Mouse (Mus musculus) spleen, embryonic (tissue): ENCODE measurements around the gene Babam1.

Experiments
- CTCF ChIA-PET: fragments of 350-600 bp; sonication (Branson Sonifier 250); formaldehyde crosslinking; loops from one replicate; lab custom pipeline; 2022; lab: Charles Lee

The Babam1 gene

DNA sequence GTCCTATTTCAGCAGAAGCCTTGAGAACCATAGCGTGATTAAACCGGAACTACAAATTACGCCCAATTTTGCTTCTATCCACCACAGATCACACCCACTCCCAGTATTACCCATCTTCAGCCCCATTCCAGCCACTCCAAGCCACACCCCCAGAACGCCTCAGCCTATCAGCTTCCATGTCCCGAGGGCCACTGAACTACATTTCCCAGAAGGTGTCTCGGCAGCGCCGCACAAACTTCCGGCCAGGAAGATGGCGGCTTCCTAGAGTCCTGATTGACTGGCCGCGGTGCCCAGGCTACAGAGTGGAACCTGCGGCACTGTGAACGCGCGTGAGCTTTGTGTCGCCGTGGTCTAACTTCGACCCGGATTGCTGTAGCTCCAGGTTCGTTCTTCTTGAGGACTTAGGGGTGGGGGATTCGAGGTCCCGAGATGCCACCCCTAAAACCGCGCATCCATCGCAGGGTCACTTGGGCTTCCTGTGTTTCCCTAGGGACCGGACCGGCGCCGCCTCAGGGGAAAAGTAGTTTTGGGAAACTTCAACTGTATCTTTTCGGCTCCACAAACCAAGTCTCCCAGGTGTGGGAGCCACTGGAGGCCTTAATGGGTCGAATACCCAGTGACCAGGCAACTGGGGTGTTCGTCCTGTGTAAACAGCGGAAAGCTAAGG is at the start of gene Babam1:
Gene Babam1 (plus strand): TSS at position 223 of the 667 bp plus-strand sequence.
- CTCF ChIA-PET, result no interaction called here

DNA sequence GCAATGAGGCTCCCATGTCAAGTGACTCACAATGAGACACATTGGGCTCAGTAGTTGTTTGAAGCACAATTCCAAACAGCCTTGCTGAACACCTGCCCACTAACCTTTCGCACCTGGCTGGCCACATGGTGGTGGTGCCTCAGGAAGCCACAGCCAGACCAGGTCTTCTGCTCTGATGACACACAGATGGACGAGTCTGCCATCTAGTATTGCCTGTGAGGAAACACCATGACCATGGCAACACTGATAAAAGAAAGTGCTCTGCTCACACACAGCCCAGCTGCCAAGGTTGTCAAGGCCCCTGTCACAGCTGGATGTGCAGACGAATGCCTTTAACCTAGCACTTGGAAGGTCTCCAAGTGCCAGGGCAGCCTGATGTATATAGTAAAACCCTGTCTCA is 45.5 kb upstream of the Babam1 start:
- CTCF ChIA-PET, result interaction anchor here (0.5 kb wide), 1 partner anchor 16 kb away, joined by 5 read pairs; no protein-coding TSS in a partner anchor

DNA sequence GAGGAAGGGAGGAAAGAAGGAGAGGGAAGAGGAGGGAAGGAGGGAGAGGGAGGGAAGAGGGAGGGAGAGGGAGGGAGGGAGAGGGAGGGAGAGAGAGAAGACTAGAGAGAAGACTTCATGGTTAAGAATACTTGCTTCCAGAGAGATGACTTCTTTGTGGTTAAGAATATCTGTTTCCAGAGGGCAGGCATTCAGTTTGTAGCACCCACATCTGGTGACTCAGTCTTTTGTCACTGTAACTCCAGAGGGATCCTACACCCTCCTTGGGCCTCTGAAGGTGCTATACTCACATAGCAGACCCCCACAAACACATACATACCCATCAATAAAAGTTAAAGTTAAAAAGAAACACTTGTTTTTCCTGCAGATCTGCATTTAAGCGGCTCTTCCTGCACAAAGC is 45.1 kb upstream of the Babam1 start:
- CTCF ChIA-PET, result no interaction called here

DNA sequence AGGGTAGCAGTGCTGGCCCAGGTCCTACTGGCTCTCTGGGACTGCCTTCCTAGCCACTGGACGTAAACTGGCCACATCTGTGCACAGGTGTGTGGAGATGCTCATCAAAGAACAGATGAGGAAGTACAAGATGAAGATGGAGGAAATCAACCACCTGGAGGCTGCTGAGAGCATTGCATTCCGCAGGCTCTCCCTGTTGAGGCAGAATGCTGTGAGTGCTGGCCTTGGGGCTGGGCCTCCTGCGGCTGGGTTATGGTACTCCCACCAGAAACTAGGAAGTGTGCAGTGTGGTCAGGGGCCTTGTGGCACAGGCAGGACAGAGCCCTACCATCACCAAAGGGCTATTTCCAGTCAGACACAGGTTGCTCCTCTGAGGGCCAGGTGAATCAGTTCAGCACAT is 38.6 kb upstream of the Babam1 start:
- CTCF ChIA-PET, result no interaction called here

DNA sequence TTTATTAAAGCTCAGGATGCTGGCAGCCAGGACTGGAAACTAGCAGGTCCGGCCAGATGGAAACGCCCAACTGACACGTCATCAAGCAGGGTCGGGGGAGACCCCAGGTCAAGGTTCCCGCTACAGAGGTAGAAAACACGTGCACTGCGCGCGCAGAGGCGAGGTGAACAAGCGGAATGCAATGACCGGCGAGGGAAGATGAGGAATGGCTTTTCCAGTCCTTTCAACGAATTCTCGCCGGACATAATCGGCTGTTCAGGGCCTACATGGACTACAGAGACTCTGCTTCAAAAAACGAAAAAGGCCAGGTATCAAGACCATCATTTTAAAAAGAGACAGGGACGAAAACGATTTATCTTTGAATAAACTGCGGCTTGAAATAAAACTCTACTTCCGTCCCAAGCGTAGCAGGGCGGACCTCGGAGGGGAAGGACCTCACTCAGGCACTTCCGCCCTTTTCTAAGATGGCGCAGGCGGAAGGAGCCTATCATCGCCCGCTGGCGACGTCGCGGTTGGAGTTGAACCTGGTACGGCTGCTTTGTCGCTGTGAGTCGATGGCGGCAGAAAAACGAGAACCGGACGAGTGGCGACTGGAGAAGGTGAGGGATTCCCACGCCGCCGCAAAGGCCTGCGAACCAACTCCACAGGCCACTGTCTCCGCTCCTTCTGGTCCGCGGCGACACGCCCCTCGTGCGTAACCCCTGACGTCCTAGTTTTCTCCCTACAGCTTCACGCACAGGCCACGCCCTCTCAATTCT is 29.7 kb upstream of the Babam1 start, which contains the start of gene Use1:
Gene Use1 (plus strand): TSS at position 78 of the 758 bp plus-strand sequence.
- CTCF ChIA-PET, result no interaction called here

DNA sequence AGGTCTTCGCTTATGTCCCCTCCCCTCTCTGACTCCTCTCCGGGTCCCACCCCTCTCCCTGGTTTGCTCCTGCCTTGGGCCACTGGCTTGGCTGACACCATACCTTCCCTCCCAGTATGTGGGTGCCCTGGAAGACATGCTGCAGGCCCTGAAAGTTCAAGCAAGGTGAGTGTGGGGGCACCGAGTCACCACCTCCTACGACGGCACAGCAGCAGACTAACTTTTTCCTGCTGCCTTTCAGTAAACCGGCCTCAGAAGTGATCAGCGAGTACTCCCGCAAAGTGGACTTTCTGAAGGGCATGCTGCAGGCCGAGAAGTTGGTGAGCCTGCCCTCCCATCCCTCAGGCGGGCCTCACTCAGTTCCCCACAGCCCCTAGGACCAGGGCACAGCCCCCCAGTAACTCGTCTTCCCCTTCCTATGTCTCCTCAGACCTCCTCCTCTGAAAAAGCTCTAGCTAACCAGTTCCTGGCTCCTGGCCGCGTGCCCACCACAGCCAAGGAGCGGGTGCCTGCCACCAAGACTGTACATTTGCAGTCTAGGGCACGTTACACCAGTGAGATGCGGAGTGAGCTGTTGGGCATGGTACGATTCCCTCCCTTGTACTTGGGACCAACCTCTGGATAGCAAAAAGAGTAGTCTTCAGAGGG is 29.0 kb upstream of the Babam1 start:
- CTCF ChIA-PET, result no interaction called here

DNA sequence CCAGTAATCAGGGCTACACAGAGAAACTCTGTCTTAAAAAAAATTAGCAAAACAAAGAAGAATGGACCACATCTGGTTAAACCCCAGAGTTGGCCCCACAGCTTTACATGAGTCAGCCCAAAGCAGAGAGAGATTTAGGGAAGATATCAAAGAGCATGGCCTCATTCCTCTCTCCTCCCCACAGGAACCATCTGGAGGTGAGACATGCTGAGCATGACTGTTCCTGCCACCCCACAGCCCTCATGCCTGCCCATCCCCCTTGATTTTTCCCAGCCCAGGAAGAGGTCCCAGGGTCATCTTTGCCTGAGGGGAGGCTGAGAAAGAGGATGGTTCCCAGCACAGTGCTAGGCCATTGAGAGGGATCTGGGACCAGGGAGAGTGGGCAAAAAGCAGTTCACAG is 28.3 kb upstream of the Babam1 start:
- CTCF ChIA-PET, result interaction anchor here (0.5 kb wide), 1 partner anchor 26 kb away, joined by 4 read pairs; no protein-coding TSS in a partner anchor

DNA sequence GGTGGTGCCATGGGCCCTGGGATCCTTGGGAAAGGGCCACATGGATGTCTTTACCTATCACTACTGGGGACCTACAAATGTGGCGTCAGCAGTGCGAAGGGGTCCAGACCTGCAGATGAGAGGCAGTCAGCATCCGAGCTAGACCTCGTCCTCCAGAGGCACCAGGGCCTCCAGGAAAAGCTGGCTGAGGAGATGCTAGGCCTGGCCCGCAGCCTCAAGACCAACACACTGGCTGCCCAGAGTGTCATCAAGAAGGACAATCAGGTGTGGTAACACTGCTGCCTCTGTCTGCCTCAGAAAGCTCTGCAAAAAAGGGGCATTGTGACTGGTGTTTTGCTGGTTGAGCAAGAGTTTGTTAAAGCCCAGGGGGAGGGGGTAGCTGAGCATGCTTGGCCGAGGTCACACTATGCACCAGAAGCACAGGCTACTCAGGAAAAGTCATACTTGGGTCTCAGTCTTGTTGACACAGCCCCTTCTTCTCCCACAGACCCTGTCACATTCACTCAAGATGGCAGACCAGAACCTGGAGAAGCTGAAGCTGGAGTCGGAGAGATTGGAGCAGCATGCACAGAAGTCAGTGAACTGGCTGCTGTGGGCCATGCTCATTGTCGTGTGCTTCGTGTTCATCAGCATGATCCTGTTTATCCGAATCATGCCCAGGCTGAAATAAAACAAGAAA is 27.5 kb upstream of the Babam1 start:
- CTCF ChIA-PET, result no interaction called here

DNA sequence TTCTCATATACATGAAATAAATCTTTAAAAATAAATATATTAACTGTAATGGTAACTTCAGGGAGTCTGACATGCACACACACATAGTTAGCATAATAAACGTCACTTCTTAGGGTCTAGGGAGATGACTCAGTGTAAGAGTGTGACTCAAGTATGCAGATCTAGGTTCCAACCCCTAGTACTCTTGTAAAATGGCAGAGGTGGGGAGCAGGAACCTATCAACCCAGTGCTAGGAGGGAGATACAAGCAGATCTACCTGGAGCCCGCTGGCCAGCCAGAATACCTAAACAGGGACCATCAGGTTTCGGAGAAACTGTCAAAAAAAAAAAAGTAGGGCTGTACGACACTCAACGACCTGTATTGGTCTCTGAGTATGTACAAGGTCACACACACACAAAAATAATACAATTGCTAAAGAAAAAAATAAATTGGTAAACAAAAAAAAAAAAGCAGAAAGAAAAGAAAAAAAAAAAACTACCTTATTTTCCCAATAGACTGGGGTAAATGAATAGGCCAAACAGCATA is 25.9 kb upstream of the Babam1 start:
- CTCF ChIA-PET, result interaction anchor here (0.7 kb wide), 2 partner anchors 22 to 671 kb away, joined by 3 to 4 read pairs; no protein-coding TSS in a partner anchor

DNA sequence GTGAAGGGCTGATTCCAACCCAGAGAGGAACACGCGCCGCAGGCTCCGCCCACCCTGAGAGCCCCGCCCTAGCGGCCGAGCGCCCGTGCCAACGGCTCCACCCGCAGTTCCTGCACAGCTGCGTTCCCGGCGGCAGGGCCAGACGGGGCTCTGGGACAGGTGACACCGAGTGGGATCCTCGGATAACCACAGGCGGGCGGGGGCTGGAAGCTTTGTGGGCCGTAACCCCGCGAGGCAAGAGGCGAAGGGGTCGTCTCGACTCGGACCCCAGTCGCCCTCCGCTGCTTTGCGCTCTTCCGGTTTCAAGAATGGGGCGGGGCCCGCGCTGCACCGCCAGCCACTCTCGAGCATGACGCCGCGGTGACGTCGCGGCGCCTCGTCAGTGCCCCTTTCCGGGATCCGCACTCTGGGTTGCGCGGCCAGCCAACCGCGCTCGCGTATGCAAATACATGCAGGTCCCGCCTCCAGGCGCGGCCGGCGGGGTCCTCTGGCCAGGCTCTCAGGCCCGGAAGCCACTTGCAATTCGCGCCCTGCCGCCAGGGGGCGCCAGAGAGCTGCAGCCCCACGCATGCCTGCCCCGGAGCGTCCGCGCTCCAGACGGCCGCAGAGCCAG is 25.3 kb upstream of the Babam1 start, which contains the start of gene Ocel1:
Gene Ocel1 (plus strand): TSS at position 63 of the 613 bp plus-strand sequence.
- CTCF ChIA-PET, result interaction anchor here (0.5 to 0.7 kb wide), 3 partner anchors 23 to 671 kb away, joined by 3 to 10 read pairs (median 4); no protein-coding TSS in a partner anchor

DNA sequence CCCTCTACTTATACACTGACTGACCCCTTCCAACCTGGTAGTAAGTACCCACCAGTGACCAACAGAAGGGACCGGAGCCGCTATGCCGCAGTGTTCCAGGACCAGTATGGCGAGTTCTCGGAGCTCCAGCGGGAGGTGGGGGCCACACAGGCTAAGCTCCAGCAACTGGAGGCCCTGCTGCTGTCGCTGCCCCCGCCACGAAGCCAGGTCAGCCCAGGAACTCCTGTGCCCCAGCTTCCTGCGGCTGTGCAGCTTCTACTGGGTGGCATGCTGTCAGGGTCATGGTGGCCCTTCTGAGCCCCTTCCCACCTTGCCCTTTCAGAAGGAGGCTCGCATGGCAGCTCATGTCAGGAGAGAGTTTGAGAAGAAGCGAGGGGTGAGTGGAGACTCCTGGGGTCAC is 24.2 kb upstream of the Babam1 start:
- CTCF ChIA-PET, result interaction anchor here (0.6 kb wide), 1 partner anchor 156 kb away, joined by 3 read pairs; no protein-coding TSS in a partner anchor

DNA sequence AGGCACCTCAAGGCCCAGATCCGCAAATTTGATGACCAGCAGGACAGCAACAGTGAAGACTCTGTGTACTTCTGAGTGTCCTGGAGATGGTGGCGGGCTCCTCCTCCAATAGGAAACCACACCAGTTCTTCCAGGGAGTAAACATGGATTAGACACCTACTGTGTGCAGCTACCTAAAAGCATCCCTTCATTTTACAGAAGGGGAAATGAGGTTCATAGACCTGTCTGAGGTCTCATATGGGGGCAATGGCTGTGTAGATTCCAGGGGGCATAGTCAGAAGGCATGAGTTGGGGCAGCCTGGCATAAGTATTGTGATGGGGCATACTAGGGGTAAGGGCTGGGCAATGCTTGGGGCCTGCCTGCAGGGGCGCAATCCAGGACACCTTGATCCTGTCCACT is 23.7 kb upstream of the Babam1 start:
- CTCF ChIA-PET, result interaction anchor here (0.6 to 0.8 kb wide), 2 partner anchors 9 to 26 kb away, joined by 3 to 4 read pairs; partner anchors contain the start of gene Nr2f6

DNA sequence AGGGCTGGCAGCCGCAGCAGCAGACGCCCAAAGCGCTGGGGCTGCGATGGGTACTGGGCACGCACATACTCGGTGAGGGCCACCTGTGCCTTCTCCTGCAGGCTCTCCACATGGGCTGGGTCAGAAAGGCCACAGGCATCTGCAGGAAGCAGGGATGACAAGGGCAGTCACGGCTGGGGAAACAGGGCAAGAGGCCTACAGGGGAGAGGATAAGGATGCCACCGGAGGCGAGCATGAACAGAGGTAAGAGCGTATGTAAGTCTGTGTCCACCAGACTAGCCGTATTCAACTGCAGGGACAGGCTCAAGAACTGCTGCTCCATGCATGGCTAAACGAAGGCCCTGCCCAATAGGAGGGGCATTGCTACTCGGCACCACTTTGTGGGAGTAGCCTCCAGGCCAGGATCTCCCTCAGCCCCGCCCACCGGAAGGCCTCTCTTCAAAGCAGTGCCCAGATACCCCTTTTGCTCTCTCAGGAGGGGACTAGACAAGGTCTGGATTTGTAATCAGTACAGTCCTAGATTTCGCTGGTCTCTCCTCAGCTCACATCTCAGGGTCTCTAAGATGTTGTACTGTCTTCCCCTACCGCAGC is 21.9 kb upstream of the Babam1 start:
- CTCF ChIA-PET, result no interaction called here

DNA sequence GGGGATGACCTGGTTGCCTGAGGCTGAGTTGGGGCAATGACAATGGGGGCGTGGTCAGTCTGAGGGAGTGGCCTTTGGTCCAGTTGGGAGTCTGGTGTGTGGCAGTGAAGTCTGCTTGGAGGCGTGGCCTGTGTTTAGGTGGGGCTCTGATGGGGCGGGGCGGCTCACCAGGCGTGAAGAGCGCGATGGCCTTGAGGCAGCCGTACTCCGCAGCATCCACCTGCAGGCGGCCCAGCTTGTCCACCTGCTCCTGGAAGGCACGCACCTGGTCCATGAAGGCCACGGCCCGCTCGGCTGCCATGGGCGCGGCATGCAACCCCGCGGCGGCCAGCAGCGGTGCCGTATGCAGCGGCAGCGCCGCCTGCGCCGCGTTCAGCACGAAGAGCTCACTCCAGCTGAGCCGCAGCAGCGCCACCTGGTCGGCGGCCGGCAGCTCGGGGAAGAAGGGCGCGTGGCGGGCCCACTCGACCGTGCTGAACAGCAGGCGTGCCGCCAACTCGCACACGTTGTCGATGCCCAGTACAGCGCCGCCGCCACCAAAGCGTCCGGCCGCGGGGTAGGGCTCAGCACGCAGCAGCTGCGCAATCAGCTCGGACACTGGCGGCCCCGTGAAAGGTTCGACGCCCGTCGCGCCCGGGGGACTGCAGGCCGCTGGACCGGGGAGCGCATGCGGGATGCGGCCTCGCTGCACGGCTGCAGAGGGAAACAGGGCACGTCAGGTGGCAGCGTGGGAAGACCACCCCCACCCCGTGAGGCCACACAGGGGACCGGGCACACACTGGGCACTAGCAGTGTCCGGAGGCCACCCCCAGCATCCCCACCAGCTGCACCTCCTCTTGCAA is 20.9 kb upstream of the Babam1 start:
- CTCF ChIA-PET, result no interaction called here

DNA sequence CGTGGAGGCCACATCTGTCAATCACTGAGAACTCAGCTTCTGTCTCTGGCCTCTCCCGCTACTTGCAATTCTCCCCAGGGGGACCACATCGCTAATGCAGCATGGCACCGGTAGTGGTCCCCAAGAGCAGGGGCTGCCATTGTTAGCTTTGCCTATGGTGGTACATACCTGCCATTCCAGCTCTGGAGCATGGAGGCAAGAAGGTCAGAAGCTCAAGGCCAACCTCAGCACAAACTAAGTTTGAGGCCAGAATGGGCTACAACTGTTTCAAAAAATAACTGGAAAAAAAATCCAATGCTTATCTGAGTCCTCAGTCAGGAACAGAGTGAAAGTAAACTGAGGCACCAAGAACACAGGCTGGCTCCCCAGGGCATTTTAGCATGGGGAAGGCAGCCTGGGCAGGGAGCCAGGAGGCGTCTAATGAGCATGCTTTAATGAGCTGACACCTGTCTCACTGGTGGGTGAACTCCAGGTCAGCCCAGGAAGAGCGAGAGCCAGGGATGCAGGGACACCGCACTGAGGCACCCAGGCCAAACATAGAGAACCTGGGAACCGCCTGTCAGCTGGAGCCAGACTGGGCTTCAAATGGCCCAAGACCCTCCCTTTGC is 20.1 kb upstream of the Babam1 start:
- CTCF ChIA-PET, result interaction anchor here (0.8 kb wide), 1 partner anchor 658 kb away, joined by 3 read pairs; the partner anchor contains the start of gene Gm3336

DNA sequence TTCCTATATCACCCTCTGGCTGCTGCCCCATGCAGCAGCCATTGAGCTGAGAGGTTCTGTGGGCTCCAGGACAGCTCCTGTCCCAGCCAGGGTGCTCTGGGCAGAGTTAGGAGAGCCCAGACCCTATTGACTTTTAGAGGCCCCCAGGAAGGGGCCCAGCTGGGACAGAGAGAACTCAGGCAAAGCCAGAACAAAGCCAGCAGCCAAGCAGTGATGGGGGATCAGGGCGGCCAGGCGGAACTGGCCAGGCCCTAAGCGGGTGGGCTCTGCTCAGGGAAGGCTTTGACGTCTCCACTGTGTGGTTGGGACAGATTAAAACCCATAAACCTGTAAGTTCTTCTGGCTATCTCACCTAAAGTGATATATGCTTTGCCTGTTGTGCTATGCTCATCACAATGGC is 17.7 kb upstream of the Babam1 start:
- CTCF ChIA-PET, result no interaction called here

DNA sequence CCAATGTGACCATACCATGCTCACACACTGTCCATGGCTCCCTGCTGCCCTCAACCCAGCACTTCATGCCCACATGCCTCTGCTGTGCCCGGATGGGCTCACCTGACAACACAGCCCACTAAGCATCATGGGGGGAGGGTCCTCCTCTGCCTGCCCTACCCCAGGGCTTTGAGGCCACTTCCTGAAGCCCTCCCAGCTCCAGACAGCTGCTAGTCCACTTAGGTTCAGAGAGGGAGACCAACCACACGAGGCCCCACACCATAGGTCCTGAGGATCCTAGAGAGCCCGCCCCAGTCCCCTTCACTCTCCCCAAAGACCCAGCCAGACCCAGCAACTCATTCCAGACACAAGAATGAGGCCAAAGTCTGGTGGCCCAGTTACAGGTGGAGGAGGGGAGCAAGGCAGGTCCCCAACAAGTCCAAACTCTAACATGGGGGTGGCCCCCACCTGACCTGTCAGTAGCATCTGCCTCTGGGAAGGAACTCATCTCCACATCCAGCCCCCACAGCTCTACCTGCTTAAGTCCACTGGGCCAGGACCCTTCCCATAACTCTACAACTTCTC is 17.1 kb upstream of the Babam1 start:
- CTCF ChIA-PET, result no interaction called here
